Mouse (Mus musculus) macrophage (primary cell): ENCODE data around the gene Prune1. TPM values are rescaled to one million over a fixed set of nuclear protein-coding genes. Genes with fewer than 3 reads are reported as not detected.
"Not testable (repeated sequence)": the region's sequence is repeated elsewhere in the genome, so short reads cannot be mapped to it uniquely, and the experiment has no call there.

Source experiments
- H3K27ac ChIP-seq: fragments of 350-480 bp; formaldehyde crosslinking; 2 replicates; pipeline ENCODE4 v1.9.0; 2021
- H3K36me3 ChIP-seq: fragments of 350-480 bp; formaldehyde crosslinking; 2 replicates; pipeline ENCODE4 v1.9.0; 2021; ENCODE audit errors: inconsistent target
- H3K4me3 ChIP-seq: fragments of 350-480 bp; formaldehyde crosslinking; 2 replicates; pipeline ENCODE4 v1.9.0; 2021; ENCODE audit errors: inconsistent target
- H3K79me2 ChIP-seq: fragments of 350-480 bp; formaldehyde crosslinking; 2 replicates; pipeline ENCODE4 v1.9.0; 2021; ENCODE audit errors: inconsistent target
- WGBS: methylation state at CpG from one replicate; pipeline ENCODE4 v1.1.7; 2026; ENCODE audit warnings: inconsistent platforms; ENCODE audit not compliant: missing documents; 5-methylcytosine and 5-hydroxymethylcytosine counted together
- polyA plus RNA-seq: library from polyadenylated mRNA; stranded (reverse); fragments of 250-400 nt; gene quantifications from 3 replicates; pipeline ENCODE4 v1.2.4, GENCODE M21; 2018; ENCODE audit warnings: inconsistent platforms

Prune1 gene
- polyA plus RNA-seq, 1 experiment from 2014 or later: 27.9 TPM

GRCm38 (mm10) chr3:95212889-95213608, 68.8 kb downstream of the Prune1 start:
- not testable (repeated sequence) for H3K4me3 ChIP-seq, H3K36me3 ChIP-seq, H3K27ac ChIP-seq
- peaks cover 46% of the 10 kb centered on the region for H3K79me2 ChIP-seq
- WGBS: 99% methylated on average over 7 of the region's 10 CpGs

GRCm38 (mm10) chr3:95210585-95210984, 71.3 kb downstream of the Prune1 start:
- H3K4me3 ChIP-seq: no peak overlapping the region
- H3K27ac ChIP-seq: no peak overlapping the region
- 100% methylated on average over 2 of the region's 2 CpGs for WGBS
- H3K79me2 ChIP-seq: peaks cover 32% of the 10 kb centered on the region
- H3K36me3 ChIP-seq: peaks cover 11% of the 10 kb centered on the region

GRCm38 (mm10) chr3:95208286-95208685, 73.6 kb downstream of the Prune1 start:
- H3K79me2 ChIP-seq: peaks cover 26% of the 10 kb centered on the region; the same call in 1 of the 2 replicates
- H3K27ac ChIP-seq: no peak overlapping the region
- H3K4me3 ChIP-seq: no peak overlapping the region
- H3K36me3 ChIP-seq: peaks cover 31% of the 10 kb centered on the region
- 93% methylated on average over 3 of the region's 4 CpGs for WGBS

- 84% methylated on average over 6 of the region's 6 CpGs for WGBS
- no peak overlapping the region for H3K4me3 ChIP-seq
- peaks cover 74% of the 10 kb centered on the region for H3K36me3 ChIP-seq
Measured at GRCm38 (mm10) chr3:95203880-95204279, 78.0 kb downstream of the Prune1 start.

More at GRCm38 (mm10) chr3:95203880-95204279, 78.0 kb downstream of the Prune1 start:
- Histone ChIP-seq H3K79me2 (no peaks in the 10 kb centered on the region; the same call in 1 of the 2 replicates), H3K27ac (no peak overlapping the region)

Other genes starting within 250 kb of the Prune1 start
- 102 to 143 TPM (median 138 TPM) in 3 replicates for gene Psmd4, start 239.5 kb downstream of the Prune1 start, polyA plus RNA-seq
- 16.2 to 19.1 TPM (median 17.0 TPM) in 3 replicates for gene Pip5k1a, start 175.1 kb downstream of the Prune1 start, polyA plus RNA-seq
- 43.0 to 54.7 TPM (median 43.9 TPM) in 3 replicates for gene Vps72, start 171.1 kb downstream of the Prune1 start, polyA plus RNA-seq
- gene Tmod4, start 157.6 kb downstream of the Prune1 start, polyA plus RNA-seq: not detected in 3 replicates
- gene Scnm1, start 148.1 kb downstream of the Prune1 start, polyA plus RNA-seq: 24.9 to 62.9 TPM (median 34.6 TPM) in 3 replicates
- gene Lysmd1, start 148.0 kb downstream of the Prune1 start, polyA plus RNA-seq: 3.6 to 5.0 TPM (median 5.0 TPM) in 3 replicates
- 63.7 to 188 TPM (median 64.6 TPM) in 3 replicates for gene Tnfaip8l2, start 139.7 kb downstream of the Prune1 start, polyA plus RNA-seq
- gene Sema6c, start 121.6 kb downstream of the Prune1 start, polyA plus RNA-seq: 0.09 to 0.48 TPM in 2 of 3 replicates, not detected in the other
- gene Gabpb2, start 64.2 kb downstream of the Prune1 start, polyA plus RNA-seq: 13.5 to 15.9 TPM (median 13.5 TPM) in 3 replicates
- 76.1 to 100 TPM (median 91.6 TPM) in 3 replicates for gene Cdc42se1, start 53.3 kb downstream of the Prune1 start, polyA plus RNA-seq
- gene Mllt11, start 49.9 kb downstream of the Prune1 start, polyA plus RNA-seq: 13.2 to 18.6 TPM (median 17.4 TPM) in 3 replicates
- gene Gm128, start 40.5 kb downstream of the Prune1 start, polyA plus RNA-seq: 0.16 to 0.29 TPM in 2 of 3 replicates, not detected in the other
- not detected in 3 replicates for gene Bnipl, start 30.9 kb downstream of the Prune1 start, polyA plus RNA-seq
- gene Mindy1, start 731 bp downstream of the Prune1 start, polyA plus RNA-seq: 99.7 to 130 TPM (median 126 TPM) in 3 replicates
- gene Anxa9, start 25.1 kb upstream of the Prune1 start, polyA plus RNA-seq: 4.7 to 5.1 TPM (median 4.8 TPM) in 3 replicates
- gene Cers2, start 32.7 kb upstream of the Prune1 start, polyA plus RNA-seq: 216 to 338 TPM (median 252 TPM) in 3 replicates
- gene Setdb1, start 75.1 kb upstream of the Prune1 start, polyA plus RNA-seq: 27.7 to 32.3 TPM (median 28.3 TPM) in 3 replicates
- not detected in 3 replicates for gene 4930558C23Rik, start 120.8 kb upstream of the Prune1 start, polyA plus RNA-seq
- gene Arnt, start 152.3 kb upstream of the Prune1 start, polyA plus RNA-seq: 32.7 to 36.0 TPM (median 33.6 TPM) in 3 replicates
- 4.6 to 5.0 TPM (median 4.8 TPM) in 3 replicates for gene Ctsk, start 217.2 kb upstream of the Prune1 start, polyA plus RNA-seq
- 4,472 to 5,209 TPM (median 4,886 TPM) in 3 replicates for gene Ctss, start 244.7 kb upstream of the Prune1 start, polyA plus RNA-seq